Mouse (Mus musculus): Measurements from ENCODE around the gene Srr. TPM values are rescaled to one million over a fixed set of nuclear protein-coding genes. Genes with fewer than 3 reads are reported as not detected.

Srr gene
- total RNA-seq, 2 experiments from 2014 or later = 85.2 to 96.3 TPM

DNA sequence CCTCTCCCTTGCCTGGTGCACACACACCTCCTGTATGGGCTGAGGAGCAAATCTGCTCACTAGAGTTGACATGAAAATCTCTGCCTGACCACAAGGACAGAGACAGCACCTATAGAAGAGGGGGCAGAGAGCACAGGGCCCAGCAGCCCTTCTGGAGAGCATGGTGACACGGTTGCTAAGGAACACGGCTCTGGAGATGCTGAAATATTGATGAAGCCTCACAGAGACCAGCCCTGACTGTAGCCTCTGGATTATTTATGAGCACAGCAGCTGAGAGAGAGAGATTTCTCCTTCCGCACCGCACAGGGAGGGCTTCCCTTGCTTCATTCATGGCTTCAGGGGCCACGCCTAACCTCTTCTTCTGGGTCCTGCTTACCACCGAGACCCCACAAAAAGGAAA, 56.1 kb downstream of the Srr start:
- no peak for DNase-seq (ENCODE audit: low spot score in 2 of 2)
- H3K27ac ChIP-seq = peak overlapping the region; percentile 83
- TF ChIP-seq CTCF (conservative IDR thresholded peaks at IDR 0.05) = no peak
- no peak overlapping the region for H3K4me3 ChIP-seq

DNA sequence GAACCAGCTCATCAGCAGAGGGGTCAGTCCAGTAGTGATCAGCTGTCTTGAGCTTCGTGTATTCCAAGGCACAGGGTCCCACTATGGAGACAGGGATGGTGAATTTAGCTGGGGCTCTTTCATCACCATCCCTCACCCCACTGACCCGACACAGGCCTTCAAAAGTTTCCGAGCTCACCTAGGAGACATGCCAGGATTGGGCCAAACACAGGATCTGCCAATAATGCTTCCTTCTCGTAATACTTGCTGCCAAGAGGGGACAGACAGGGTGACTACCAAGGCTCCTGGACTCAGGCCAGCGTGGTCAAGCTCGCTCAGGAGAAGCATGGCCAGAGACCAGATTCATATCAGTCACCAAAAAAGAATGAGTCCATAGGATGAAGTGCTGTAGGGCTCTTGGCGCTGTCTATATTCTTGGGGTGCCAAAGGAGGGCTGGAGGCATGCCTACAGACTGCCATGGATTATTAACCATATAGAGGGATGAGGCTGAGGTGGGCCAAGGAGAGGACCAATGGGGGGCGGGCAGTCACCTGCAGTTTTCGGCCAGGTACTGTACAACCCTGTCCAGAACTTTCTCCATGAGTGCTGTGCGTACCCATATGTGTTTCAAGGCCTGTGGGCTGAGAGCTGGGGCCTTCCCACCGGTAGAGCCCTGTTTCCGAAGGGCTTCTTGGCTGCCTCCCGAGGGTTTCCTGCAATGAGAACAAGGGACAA, 57.5 kb downstream of the Srr start:
- no peak for DNase-seq (ENCODE audit: low spot score in 2 of 2)
- Histone ChIP-seq H3K4me3 (no peak overlapping the region), H3K27ac (0 out of 2 replicates have a peak overlapping the region, but pooled peaks have one; percentile 47)
- TF ChIP-seq CTCF (conservative IDR thresholded peaks at IDR 0.05) = no peak

DNA sequence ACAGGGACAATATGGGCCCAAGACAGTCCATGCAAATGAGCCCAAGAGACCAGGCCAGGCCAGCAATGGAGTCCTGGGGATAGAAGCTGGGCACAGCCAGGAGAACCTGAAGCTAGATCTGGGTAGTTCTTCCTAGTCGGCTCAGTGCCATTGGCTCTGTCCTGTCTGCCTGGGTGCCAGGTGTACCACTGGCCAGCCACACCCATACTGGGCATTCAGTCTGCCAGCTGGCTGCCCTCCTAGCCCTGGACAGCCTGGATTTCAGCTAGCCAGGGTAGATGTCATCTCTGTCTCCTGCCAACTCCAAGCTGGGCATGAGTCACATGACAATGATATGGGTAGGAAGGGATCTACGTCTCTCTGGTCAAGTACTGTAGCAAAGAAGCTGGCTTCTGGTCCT, 58.6 kb downstream of the Srr start:
- no peak for TF ChIP-seq CTCF (conservative IDR thresholded peaks at IDR 0.05)
- Histone ChIP-seq H3K4me3 (no peak overlapping the region), H3K27ac (peak overlapping the region; percentile 47)
- DNase-seq (ENCODE audit: low spot score in 2 of 2) = no peak

DNA sequence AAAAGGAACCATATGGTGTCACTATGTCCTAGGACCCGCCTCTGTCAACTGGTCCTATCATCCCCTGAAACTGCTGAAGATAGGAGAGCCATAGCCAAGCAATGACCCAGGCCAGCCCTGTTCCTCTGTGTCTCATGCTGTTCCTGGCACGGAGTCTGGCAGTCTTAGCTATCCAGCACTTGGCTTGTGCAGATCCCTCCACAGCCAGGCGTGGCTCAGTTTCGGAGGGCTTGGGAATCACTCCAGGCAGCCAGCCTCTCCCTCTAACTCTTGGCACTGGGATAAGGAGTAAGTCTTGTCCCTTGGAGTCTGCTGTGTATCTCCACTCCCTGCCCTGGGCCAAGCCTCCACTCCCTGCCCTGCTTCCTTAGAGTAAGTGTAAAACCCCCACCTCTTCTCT, 59.1 kb downstream of the Srr start:
- DNase-seq (ENCODE audit: low spot score in 2 of 2) = peak; percentile 44 to 62
- Histone ChIP-seq H3K27ac (peak overlapping the region; percentile 47), H3K4me3 (no peak overlapping the region)
- TF ChIP-seq CTCF (conservative IDR thresholded peaks at IDR 0.05) = no peak

DNA sequence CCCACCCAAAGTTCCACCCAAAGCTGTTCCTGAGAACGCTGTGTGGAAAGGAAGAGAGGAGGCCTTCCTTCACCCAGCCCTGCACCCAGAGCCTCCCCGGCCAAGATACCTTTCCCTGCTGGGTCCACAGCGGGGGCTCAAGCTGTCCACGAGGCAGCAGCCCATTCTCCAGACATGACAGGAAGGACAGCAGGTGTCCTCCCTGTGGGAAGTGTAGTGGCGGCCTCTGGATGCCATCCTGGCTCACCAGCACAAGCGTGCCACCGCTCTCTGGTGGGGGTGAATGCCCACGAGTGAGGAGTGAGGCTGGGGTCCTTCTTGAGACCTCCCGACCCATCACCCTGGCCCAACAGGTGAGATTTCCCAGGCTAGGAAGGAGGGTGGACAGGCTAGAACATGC, 60.5 kb downstream of the Srr start:
- TF ChIP-seq CTCF (conservative IDR thresholded peaks at IDR 0.05) = no peak
- Histone ChIP-seq H3K4me3 (no peak overlapping the region), H3K27ac (no peak overlapping the region)
- DNase-seq (ENCODE audit: low spot score in 2 of 2) = no peak

DNA sequence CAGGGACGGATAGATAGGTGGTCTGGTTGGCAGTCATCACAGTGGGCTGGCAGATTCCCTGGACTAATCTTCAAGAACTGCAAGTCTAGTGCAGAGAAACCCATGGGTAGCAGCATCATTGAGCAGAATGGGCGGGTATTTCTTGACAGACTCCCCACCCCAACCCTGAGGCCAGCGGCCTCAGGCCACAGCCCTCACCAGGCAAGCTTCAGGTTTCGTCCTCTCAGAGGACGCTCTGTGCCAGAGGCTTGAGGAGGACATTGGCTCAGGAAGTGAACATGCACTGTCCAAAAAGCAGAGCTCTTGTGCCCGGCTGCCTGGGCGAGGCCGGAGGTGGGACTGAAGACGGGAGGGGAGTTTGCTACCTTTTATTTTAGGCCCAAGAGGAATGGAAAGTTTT, 61.3 kb downstream of the Srr start:
- H3K27ac ChIP-seq = no peak overlapping the region
- no peak for TF ChIP-seq CTCF (conservative IDR thresholded peaks at IDR 0.05)
- no peak overlapping the region for H3K4me3 ChIP-seq
- no peak for DNase-seq (ENCODE audit: low spot score in 2 of 2)

DNA sequence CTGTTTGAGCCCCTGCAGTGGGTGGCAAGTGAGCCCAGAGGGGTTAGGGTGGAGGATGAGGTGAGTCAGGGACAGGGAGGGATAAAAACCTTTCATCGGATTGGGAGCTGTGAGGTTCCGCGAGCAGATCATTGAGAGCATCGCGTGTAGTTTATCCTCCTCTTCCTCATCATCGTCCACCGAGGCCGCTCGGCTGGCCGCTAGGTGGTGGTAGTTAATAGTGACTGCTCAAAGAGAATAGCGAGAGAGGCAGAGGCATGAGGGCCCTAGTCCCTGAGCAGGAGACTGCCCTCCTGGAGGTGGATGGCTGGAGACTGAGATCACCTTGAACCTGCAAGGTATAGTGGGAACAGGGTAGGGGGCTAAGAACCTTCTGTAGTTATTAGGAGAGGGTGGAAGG, 62.3 kb downstream of the Srr start:
- TF ChIP-seq CTCF (conservative IDR thresholded peaks at IDR 0.05) = peak; percentile 74
- peak in 1 of 2 experiments; percentile 44 for DNase-seq (ENCODE audit: low spot score in 2 of 2)

DNA sequence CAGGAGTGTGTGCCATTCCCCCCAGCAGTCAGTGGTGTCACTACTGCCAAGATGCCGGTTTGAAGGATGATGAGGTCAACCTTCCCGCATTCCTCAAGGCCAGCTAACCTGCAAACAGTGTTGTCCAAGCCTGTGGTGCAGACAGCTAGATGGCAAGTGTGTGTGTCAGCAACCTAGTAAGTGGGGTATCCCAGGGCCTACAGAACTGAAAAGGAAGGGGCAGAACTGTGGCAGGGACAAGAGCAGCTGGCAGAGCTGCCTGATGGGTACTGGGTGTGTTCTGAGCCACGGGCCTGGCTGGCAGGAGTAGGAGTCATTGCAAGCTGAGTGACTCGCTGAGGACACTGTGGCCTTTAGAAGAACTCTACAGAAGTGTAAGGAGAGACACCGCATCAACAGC, 63.6 kb downstream of the Srr start:
- no peak for DNase-seq (ENCODE audit: low spot score in 2 of 2)
- no peak for TF ChIP-seq CTCF (conservative IDR thresholded peaks at IDR 0.05)
- H3K27ac ChIP-seq = no peak overlapping the region
- no peak overlapping the region for H3K4me3 ChIP-seq

More for the DNA sequence above, 62.3 kb downstream of the Srr start:
- Histone ChIP-seq H3K4me3 (no peak overlapping the region), H3K27ac (no peak overlapping the region)

DNA sequence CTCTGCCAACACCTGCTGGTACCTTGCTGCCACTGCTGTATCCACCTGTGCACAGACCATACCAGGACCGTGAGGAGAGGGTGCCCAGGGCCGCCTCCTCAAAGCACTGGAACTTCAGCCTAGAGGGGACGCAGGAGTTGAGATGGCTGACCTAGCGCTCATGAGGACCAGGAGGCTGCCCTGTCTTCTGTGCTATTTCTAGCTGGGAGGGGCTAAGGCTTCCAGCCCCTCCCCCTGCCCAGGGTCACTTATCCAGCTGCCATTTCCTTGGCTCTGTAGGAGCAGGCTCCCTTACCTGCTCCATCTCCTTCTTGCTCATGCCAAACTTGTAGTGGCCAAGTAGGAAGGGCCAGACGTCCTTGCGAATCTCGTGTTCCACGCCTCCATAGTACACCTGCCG, 68.0 kb downstream of the Srr start:
- H3K4me3 ChIP-seq = no peak overlapping the region
- no peak for DNase-seq (ENCODE audit: low spot score in 2 of 2)
- 0 out of 2 replicates have a peak overlapping the region, but pooled peaks have one; percentile 23 for H3K27ac ChIP-seq
- TF ChIP-seq CTCF (conservative IDR thresholded peaks at IDR 0.05) = no peak

Small RNA genes within 50 kb of the gene (microRNA-seq; reads per million reads assigned to microRNA genes)
- gene Mir6926 = 3.3 to 4.5 reads per million in 2 experiments

Other genes with a start within 250 kb of the Srr start
- 100 to 1,000 TPM; 360 to 384 TPM for gene Pafah1b1, start 201.3 kb downstream of the Srr start, total RNA-seq (2021)
- 10 to 100 TPM; 31.2 to 31.3 TPM for gene Mettl16, start 155.1 kb downstream of the Srr start, total RNA-seq (2021)
- 10 to 100 TPM; 31.3 to 32.8 TPM for gene Mnt, start 95.0 kb downstream of the Srr start, total RNA-seq (2021)
- gene Sgsm2, start 28.9 kb downstream of the Srr start, total RNA-seq (2021) = 10 to 100 TPM; 91.7 to 99.3 TPM
- 10 to 100 TPM; 32.0 to 36.8 TPM for gene Tsr1, start 27.9 kb downstream of the Srr start, total RNA-seq (2021)
- 10 to 100 TPM; 31.9 to 34.7 TPM for gene Smg6, start 125 bp downstream of the Srr start, total RNA-seq (2021)
- gene Hic1, start 243.6 kb upstream of the Srr start, total RNA-seq (2021) = 1 to 10 TPM; 3.8 to 3.9 TPM